Mouse (Mus musculus): ENCODE data around the gene Cln6.

DNA sequence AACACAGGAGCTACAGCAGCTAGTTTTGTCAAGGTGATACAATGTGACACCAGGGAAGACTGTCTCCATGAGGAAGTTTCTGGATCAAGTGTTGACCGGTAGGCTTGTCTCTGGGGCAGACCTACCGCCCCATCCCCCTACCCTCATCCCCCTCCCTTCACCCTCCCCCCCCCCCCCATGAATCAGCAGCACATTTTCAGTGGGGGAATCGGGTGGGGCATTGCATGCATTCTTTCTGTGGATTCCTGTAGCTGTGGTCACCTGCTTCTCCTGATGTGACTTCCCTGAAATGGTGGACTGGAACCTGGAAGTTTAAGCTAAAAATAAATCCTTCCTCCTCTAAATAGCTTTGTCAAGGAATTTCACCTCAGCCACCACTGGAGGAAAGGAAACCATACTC lies 19.1 kb upstream of the Cln6 start:
- no peak for TF ChIP-seq CTCF (IDR thresholded peaks at IDR 0.05)
- TF ChIP-seq EP300 (IDR thresholded peaks at IDR 0.05), result no peak
